Mouse (Mus musculus) G1E (cell line): ENCODE measurements around the gene Enox2. TPM values are rescaled to one million over a fixed set of nuclear protein-coding genes. Genes with fewer than 3 reads are reported as not detected.
A peak's percentile ranks its signal among the peaks of the same experiment; 100 is the strongest.

Source experiments
- ATAC-seq: 2 replicates; pipeline ENCODE4 v1.8.0; 2016; ENCODE audit warnings: mild to moderate bottlenecking; ENCODE audit not compliant: insufficient number of reproducible peaks, poor library complexity, low FRiP score, severe bottlenecking; ENCODE audit errors: extremely low read depth
- DNase-seq: peaks from one replicate; pipeline ENCODE4 v3.0.0; 2012; ENCODE audit warnings: low spot score
- H3K27me3 ChIP-seq: 2 replicates; pipeline ENCODE4 v1.6.1; 2012; ENCODE audit warnings: mild to moderate bottlenecking, low read length, inconsistent platforms; ENCODE audit not compliant: insufficient read depth
- H3K36me3 ChIP-seq: replicated peaks from 2 replicates; pipeline ENCODE3; 2012; ENCODE audit warnings: mild to moderate bottlenecking, inconsistent platforms
- H3K4me1 ChIP-seq: 2 replicates; pipeline ENCODE4 v1.6.1; 2012; ENCODE audit warnings: low read depth, low read length, inconsistent platforms, mixed read lengths; ENCODE audit not compliant: insufficient read depth
- H3K4me3 ChIP-seq: 2 replicates; pipeline ENCODE4 v1.5.1; 2012; ENCODE audit warnings: low read depth, mild to moderate bottlenecking, inconsistent platforms, low read length, moderate library complexity, mixed read lengths
- H3K9me3 ChIP-seq: replicated peaks from 2 replicates; pipeline ENCODE4 v1.6.1; 2012; ENCODE audit warnings: inconsistent platforms
- CTCF ChIP-seq: IDR thresholded peaks from 2 replicates; pipeline ENCODE4 v1.5.1; 2012; ENCODE audit warnings: low read depth, low read length, inconsistent platforms, mixed read lengths
- GATA1 ChIP-seq: IDR thresholded peaks from 2 replicates; pipeline ENCODE4 v1.6.1; 2012; ENCODE audit warnings: borderline replicate concordance, low read length, inconsistent platforms, mixed read lengths
- GATA2 ChIP-seq: IDR thresholded peaks from 2 replicates; pipeline ENCODE4 v1.6.1; 2012; ENCODE audit warnings: low read depth, low read length, inconsistent platforms, borderline replicate concordance
- POLR2AphosphoS5 ChIP-seq: IDR thresholded peaks from 2 replicates; pipeline ENCODE4 v1.6.1; 2012; ENCODE audit warnings: low read depth, low read length, inconsistent platforms; ENCODE audit not compliant: insufficient replicate concordance
- TAL1 ChIP-seq: conservative IDR thresholded peaks from 2 replicates; pipeline ENCODE4 v1.6.1; 2012; ENCODE audit warnings: low read depth, low read length, inconsistent platforms, mixed read lengths
- polyA plus RNA-seq: library from polyadenylated mRNA; stranded (reverse); fragments of >175 nt; gene quantifications from 2 replicates; pipeline ENCODE4 v1.2.3, GENCODE M21; 2012
- total RNA-seq, 2 experiments: library from RNA; stranded (forward) in 1 of 2; stranded (reverse) in 1 of 2; fragments of 200-1000 nt in 1 of 2; fragments of >200 nt in 1 of 2; fragmentation: Nextera tagmentation in 1 of 2; gene quantifications; 2 replicates each; pipeline ENCODE4 v1.2.3; 2014 to 2017

Gene Enox2
- 0.63 and 2.3 TPM in 2 replicates for total RNA-seq (2014; fragmentation: Nextera tagmentation)
- 2.2 and 2.6 TPM in 2 replicates for total RNA-seq (2017)
- 0.23 TPM in 2 replicates for polyA plus RNA-seq

- Histone ChIP-seq H3K9me3 (no peaks in the 10 kb centered on the region), H3K36me3 (no peaks in the 10 kb centered on the region), H3K4me1 (no peaks in the 10 kb centered on the region), H3K4me3 (peak within 1 kb of the TSS; percentile 13; the same call in 1 of the 2 replicates), H3K27me3 (no peaks in the 10 kb centered on the region)
- ATAC-seq (0 out of 2 replicates have a peak, but pooled peaks have one; percentile 28), DNase-seq (no peak)
- TF ChIP-seq CTCF = no peak
- TF ChIP-seq POLR2AphosphoS5 = no peak
- no peak for TF ChIP-seq TAL1
- TF ChIP-seq GATA2 = no peak
- no peak for TF ChIP-seq GATA1
Measured at GRCm38 (mm10) chrX:49287700-49288563, at the start of gene Enox2. TSS of gene Enox2 (minus strand) at chrX:49288259.

GRCm38 (mm10) chrX:49309496-49309895 is 21.4 kb upstream of the Enox2 start:
- ATAC-seq (no peak), DNase-seq (no peak)
- H3K4me1 ChIP-seq = no peaks in the 10 kb centered on the region
- H3K36me3 ChIP-seq = no peaks in the 10 kb centered on the region
- no peaks in the 10 kb centered on the region for H3K9me3 ChIP-seq
- H3K4me3 ChIP-seq = no peak overlapping the region
- TF ChIP-seq GATA2 = no peak
- TF ChIP-seq CTCF = no peak
- no peak for TF ChIP-seq TAL1
- no peak for TF ChIP-seq GATA1
- no peak for TF ChIP-seq POLR2AphosphoS5
- no peaks in the 10 kb centered on the region for H3K27me3 ChIP-seq

GRCm38 (mm10) chrX:49306659-49307058 is 18.6 kb upstream of the Enox2 start:
- Histone ChIP-seq H3K4me1 (no peaks in the 10 kb centered on the region), H3K36me3 (no peaks in the 10 kb centered on the region), H3K9me3 (no peaks in the 10 kb centered on the region), H3K27me3 (no peaks in the 10 kb centered on the region), H3K4me3 (no peak overlapping the region)
- ATAC-seq = no peak
- TF ChIP-seq CTCF (no peak), GATA2 (no peak), POLR2AphosphoS5 (no peak), GATA1 (no peak), TAL1 (no peak)
- no peak for DNase-seq

- no peaks in the 10 kb centered on the region for H3K9me3 ChIP-seq
- no peaks in the 10 kb centered on the region for H3K4me1 ChIP-seq
- ATAC-seq (no peak), DNase-seq (no peak)
- H3K4me3 ChIP-seq = no peak overlapping the region
- TF ChIP-seq GATA1 (no peak), POLR2AphosphoS5 (no peak), CTCF (no peak), GATA2 (no peak), TAL1 (no peak)
- no peaks in the 10 kb centered on the region for H3K36me3 ChIP-seq
- no peaks in the 10 kb centered on the region for H3K27me3 ChIP-seq
Measured at GRCm38 (mm10) chrX:49279918-49280586, 8.0 kb downstream of the Enox2 start.

GRCm38 (mm10) chrX:49273487-49274042 is 14.5 kb downstream of the Enox2 start:
- H3K4me3 ChIP-seq = no peak overlapping the region
- ATAC-seq (no peak), DNase-seq (no peak)
- no peaks in the 10 kb centered on the region for H3K4me1 ChIP-seq
- no peak for TF ChIP-seq GATA1
- no peak for TF ChIP-seq POLR2AphosphoS5
- no peak for TF ChIP-seq CTCF
- no peak for TF ChIP-seq GATA2
- TF ChIP-seq TAL1 = no peak
- H3K27me3 ChIP-seq = no peaks in the 10 kb centered on the region
- no peaks in the 10 kb centered on the region for H3K9me3 ChIP-seq
- H3K36me3 ChIP-seq = no peaks in the 10 kb centered on the region

GRCm38 (mm10) chrX:49250816-49251215 is 37.2 kb downstream of the Enox2 start:
- Histone ChIP-seq H3K36me3 (no peaks in the 10 kb centered on the region), H3K4me1 (no peaks in the 10 kb centered on the region), H3K9me3 (no peaks in the 10 kb centered on the region), H3K27me3 (no peaks in the 10 kb centered on the region), H3K4me3 (no peak overlapping the region)
- ATAC-seq = no peak
- TF ChIP-seq TAL1 (no peak), POLR2AphosphoS5 (no peak), GATA2 (no peak)
- DNase-seq = no peak
